Mouse (Mus musculus): ENCODE data around the gene Nol4l. TPM values are rescaled to one million over a fixed set of nuclear protein-coding genes. Genes with fewer than 3 reads are reported as not detected.
"Not testable (repeated sequence)": the region's sequence is repeated elsewhere in the genome, so short reads cannot be mapped to it uniquely, and the experiment has no call there.

The Nol4l gene
- polyA plus RNA-seq, 1 experiment from 2014 or later, result 14.2 TPM

DNA sequence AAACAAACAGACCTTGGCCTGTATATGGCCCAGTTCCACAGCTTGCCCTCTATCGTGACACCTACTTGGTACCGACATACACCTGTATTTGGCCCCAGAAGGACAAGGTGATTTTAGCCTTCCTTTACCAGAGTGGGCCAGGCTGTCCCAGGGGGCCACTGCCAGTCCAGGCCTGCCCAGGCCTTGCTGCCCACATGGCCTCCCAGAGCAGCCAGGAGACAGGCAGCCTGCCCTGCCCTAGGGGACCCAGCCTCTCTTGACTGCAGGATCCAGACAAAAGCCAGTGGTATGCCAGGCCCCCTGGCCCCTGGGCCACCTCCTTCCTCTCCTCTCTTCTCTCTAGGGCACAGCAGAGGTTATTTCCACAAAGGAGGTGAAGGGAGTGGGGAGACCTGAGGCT is 21.8 kb downstream of the Nol4l start:
- H3K9ac ChIP-seq, result no peak overlapping the region
- H3K27me3 ChIP-seq, result no peaks in the 10 kb centered on the region
- H3K9me3 ChIP-seq (replicated peaks), result no peaks in the 10 kb centered on the region
- H3K4me3 ChIP-seq (replicated peaks), result no peak overlapping the region
- 93% methylated on average over 2 of the region's 2 CpGs for WGBS
- no peaks in the 10 kb centered on the region for H3K36me3 ChIP-seq
- H3K27ac ChIP-seq, result no peak overlapping the region
- ATAC-seq (replicated peaks; ENCODE audit: low FRiP score), result no peak
- H3K4me2 ChIP-seq, result no peak overlapping the region
- peaks cover 47% of the 10 kb centered on the region for H3K4me1 ChIP-seq

DNA sequence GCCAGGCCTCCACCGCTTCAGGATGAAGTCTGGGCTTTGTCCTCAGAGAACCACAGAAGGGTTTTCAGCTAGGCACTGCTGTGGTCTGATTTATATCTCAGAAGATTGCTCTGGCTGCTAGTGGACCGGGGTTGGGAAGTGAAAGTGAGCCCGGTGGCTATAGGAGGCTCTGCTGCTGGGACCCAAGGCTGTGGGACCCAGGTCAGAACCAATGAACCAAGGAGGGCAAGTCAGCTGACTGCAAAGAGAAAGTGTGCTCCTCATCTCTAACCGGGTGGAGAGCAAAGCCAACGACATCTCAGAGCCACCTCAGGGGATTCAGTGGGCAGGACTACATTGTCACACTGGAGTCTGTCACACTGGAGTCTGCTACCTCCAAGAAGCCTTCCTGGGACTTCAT is 23.4 kb downstream of the Nol4l start:
- Histone ChIP-seq H3K27me3 (no peaks in the 10 kb centered on the region), H3K27ac (no peak overlapping the region), H3K9ac (no peak overlapping the region), H3K36me3 (no peaks in the 10 kb centered on the region), H3K4me3 (replicated peaks) (no peak overlapping the region), H3K4me1 (peaks cover 31% of the 10 kb centered on the region), H3K9me3 (replicated peaks) (no peaks in the 10 kb centered on the region), H3K4me2 (no peak overlapping the region)
- WGBS, result 64% methylated on average over 5 of the region's 5 CpGs
- ATAC-seq (replicated peaks; ENCODE audit: low FRiP score), result no peak

DNA sequence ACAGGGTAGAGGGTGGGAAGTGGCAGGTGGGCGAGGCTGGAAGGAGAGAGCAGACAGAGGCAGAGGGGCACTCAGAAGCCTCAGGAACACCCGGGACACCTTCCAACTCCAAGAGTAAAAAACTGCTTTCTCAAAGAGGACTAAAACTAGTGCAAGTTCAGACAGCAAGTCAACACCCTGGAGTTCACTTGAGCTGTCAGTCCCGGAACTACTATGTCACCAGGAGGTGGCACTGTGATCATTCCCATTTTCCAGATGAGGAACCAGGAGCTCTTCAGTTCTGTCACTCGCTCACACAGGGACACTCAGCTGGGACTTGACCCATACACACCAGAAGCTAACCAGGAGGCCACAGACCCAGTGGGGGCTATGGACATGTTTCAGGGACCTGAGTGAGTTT is 30.6 kb downstream of the Nol4l start:
- Histone ChIP-seq H3K4me1 (peaks cover 34% of the 10 kb centered on the region), H3K9me3 (replicated peaks) (no peaks in the 10 kb centered on the region), H3K27me3 (no peaks in the 10 kb centered on the region), H3K9ac (no peak overlapping the region), H3K4me2 (no peak overlapping the region), H3K27ac (no peak overlapping the region), H3K4me3 (replicated peaks) (no peak overlapping the region), H3K36me3 (no peaks in the 10 kb centered on the region)
- 64% methylated on average over 4 of the region's 4 CpGs for WGBS
- no peak for ATAC-seq (replicated peaks; ENCODE audit: low FRiP score)

DNA sequence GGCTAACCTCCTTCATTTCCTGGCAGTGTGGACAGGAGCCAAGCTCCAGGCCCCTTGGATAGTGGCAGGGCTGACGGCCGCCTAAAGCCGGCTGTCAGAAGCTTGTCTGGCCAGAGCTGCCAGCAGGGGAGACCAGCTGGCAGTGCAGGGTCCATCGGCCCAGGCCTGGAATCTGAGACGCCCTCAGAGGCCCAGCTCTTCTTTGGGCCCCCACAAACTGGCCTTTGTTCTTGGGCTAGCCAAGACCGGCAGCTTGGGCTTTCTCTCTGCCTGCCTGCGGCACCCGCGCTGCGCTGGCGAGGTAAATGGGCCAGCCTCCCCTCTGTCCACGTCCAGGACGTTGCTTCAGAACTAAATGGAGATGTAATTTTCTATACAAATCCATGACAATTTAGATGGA is 32.9 kb downstream of the Nol4l start:
- Histone ChIP-seq H3K27me3 (peaks cover 3% of the 10 kb centered on the region), H3K9me3 (replicated peaks) (no peaks in the 10 kb centered on the region), H3K4me1 (peaks cover 52% of the 10 kb centered on the region), H3K27ac (peak overlapping the region; percentile 28; the same call in 1 of the 2 replicates), H3K4me3 (replicated peaks) (no peak overlapping the region), H3K9ac (no peak overlapping the region), H3K4me2 (no peak overlapping the region), H3K36me3 (no peaks in the 10 kb centered on the region)
- no peak for ATAC-seq (replicated peaks; ENCODE audit: low FRiP score)
- 42% methylated on average over 13 of the region's 13 CpGs for WGBS

DNA sequence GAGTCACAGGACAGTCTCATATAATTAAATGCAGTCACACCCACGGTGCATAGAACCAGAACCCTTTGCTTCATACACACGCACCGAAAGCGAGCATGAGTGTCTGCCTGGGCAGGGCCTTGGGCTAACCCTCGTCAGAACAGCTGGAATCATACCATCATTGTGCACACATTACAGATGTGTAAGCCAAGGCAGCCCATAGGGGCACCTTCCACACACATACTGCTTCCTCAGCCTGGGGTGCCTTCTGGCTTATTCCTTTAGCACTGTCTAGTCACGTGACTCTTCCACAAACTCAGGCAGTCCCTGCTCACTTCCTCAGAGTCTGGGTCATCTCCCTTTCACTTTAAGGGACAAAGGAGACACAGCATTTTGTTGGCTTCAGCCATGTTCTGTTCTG is 33.5 kb downstream of the Nol4l start:
- H3K4me1 ChIP-seq, result peaks cover 58% of the 10 kb centered on the region
- peaks cover 9% of the 10 kb centered on the region for H3K27me3 ChIP-seq
- no peak overlapping the region for H3K4me2 ChIP-seq
- 87% methylated on average over 6 of the region's 6 CpGs for WGBS
- no peak overlapping the region for H3K9ac ChIP-seq
- H3K9me3 ChIP-seq (replicated peaks), result no peaks in the 10 kb centered on the region
- H3K27ac ChIP-seq, result 0 out of 2 replicates have a peak overlapping the region, but pooled peaks have one; percentile 25
- ATAC-seq (replicated peaks; ENCODE audit: low FRiP score), result no peak
- no peak overlapping the region for H3K4me3 ChIP-seq (replicated peaks)
- no peaks in the 10 kb centered on the region for H3K36me3 ChIP-seq

DNA sequence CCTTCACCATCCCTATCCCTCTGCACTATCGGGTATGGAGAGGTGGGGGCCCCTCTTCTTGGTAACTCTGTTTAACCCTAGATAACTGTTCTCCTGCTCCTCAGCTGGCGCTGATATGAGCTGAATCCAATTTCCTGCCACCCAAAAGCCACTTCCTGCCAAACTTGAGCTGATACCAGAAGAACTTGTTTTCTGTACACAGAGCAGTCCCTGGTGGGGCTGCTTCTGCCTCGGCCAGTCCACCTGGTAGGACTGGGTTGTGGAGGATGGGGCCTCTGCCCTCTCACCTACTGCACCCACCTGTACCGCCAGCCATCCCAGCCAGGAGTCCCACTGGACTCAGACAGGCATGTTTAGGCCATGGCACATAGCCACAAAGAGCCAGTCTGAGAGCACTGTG is 34.0 kb downstream of the Nol4l start:
- Histone ChIP-seq H3K4me2 (no peak overlapping the region), H3K4me3 (replicated peaks) (no peak overlapping the region), H3K4me1 (peaks cover 63% of the 10 kb centered on the region), H3K9ac (no peak overlapping the region), H3K36me3 (no peaks in the 10 kb centered on the region), H3K27me3 (peaks cover 14% of the 10 kb centered on the region), H3K9me3 (replicated peaks) (no peaks in the 10 kb centered on the region), H3K27ac (no peak overlapping the region)
- no peak; the same call in 1 of the 2 replicates for ATAC-seq (replicated peaks; ENCODE audit: low FRiP score)
- 69% methylated on average over 4 of the region's 4 CpGs for WGBS

DNA sequence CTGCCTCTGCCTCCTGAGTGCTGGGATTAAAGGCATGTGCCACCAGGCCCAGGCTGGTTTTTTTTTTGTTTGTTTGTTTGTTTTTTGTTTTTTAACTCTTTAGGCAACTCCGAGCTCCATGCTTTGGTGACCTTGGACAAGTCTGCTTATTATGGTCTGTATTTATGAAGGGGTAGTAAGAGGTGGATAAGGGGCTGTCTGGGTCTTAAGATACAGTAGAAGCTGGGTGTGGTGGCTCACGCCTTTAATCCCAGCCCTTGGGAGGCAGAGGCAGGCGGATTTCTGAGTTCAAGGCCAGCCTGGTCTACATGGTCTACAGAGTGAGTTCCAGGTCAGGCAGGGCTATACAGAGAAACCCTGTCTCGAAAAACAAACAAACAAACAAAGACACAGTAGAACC is 34.4 kb downstream of the Nol4l start:
- not testable (repeated sequence) for ATAC-seq (replicated peaks; ENCODE audit: low FRiP score); H3K4me3 ChIP-seq (replicated peaks); H3K36me3 ChIP-seq; H3K27ac ChIP-seq; H3K9ac ChIP-seq; H3K9me3 ChIP-seq (replicated peaks); H3K4me2 ChIP-seq
- peaks cover 16% of the 10 kb centered on the region for H3K27me3 ChIP-seq
- 85% methylated on average over 4 of the region's 4 CpGs for WGBS
- H3K4me1 ChIP-seq, result peaks cover 66% of the 10 kb centered on the region

DNA sequence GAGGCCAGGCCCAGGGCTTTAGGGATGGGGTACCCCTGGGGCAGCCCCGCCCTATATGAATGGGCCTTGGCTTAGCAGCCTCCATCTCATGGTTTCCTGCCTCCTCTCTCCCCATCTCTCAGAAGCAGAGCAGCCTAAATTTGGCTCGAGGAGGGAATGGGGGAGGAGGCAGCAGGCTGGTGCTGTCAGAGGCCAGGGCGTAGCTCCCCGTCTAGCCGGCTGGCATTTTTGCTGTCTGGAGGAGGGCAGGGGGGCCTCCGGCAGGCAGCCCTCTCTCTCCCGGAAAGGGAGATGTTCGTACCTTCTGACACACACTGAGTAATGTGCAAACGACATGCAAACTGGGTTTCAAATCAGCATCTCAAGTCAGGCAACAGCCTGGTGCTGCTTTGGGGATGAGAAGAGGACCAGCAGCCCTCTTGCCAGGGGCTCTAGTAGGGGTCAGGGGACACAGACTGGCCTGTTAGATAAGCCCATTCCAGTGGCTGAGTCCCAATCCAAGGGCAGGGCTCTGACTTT is 35.4 kb downstream of the Nol4l start:
- no peak overlapping the region for H3K9ac ChIP-seq
- peak overlapping the region; percentile 27 for H3K4me2 ChIP-seq
- ATAC-seq (replicated peaks; ENCODE audit: low FRiP score), result peak; percentile 16
- H3K9me3 ChIP-seq (replicated peaks), result no peaks in the 10 kb centered on the region
- peak overlapping the region; percentile 73 for H3K27ac ChIP-seq
- peaks cover 16% of the 10 kb centered on the region for H3K27me3 ChIP-seq
- no peak overlapping the region; the same call in 1 of the 2 replicates for H3K4me3 ChIP-seq (replicated peaks)
- no peaks in the 10 kb centered on the region for H3K36me3 ChIP-seq
- peaks cover 66% of the 10 kb centered on the region for H3K4me1 ChIP-seq
- 15% methylated on average over 9 of the region's 9 CpGs for WGBS

DNA sequence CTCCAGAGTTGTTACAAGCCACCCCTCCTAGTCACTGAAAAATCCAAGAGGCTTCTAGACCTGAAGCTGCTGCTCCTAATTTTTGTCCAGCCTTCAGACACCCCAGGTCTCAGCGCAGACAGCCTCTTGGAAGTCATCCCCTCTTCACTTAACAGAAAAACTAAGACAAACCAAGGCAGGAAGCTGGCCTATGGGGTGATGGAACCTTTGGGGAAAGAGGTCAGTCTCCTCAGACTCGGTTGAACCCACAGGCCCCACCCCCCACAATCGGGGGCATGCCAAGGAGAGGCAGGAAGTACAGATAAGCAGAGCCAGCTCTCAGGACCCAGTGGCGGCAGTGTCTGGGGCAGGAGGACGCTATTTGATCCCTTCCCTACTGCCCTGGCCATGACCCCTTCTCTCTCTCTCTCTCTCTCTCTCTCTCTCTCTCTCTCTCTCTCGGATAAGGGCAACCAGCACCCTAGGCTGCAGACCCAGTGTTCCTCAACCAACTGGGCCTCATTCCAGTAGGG is 35.9 kb downstream of the Nol4l start:
- Histone ChIP-seq H3K4me3 (replicated peaks) (peak overlapping the region; percentile 67; the same call in 1 of the 2 replicates), H3K27me3 (peaks cover 16% of the 10 kb centered on the region), H3K36me3 (no peaks in the 10 kb centered on the region), H3K27ac (peak overlapping the region; percentile 73), H3K9ac (no peak overlapping the region), H3K9me3 (replicated peaks) (no peaks in the 10 kb centered on the region), H3K4me2 (peak overlapping the region; percentile 99), H3K4me1 (peaks cover 66% of the 10 kb centered on the region)
- 12% methylated on average over 6 of the region's 6 CpGs for WGBS
- peak; percentile 19 for ATAC-seq (replicated peaks; ENCODE audit: low FRiP score)

DNA sequence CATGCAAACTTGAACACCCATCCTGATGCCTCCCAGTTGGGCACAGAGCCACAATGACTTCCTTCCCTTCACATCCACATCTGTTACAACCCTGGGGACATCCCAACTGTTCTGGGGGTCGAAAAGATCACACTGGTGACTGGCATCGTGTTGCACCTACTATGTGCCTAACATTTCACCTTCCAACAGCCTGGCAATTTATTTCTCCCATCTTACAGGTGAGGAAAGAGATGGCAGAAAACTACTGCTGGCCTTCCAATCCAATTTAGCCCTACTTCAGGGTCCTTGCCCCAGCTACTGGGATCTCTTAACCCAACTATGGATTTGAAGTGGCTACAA is 36.4 kb downstream of the Nol4l start:
- no peak for ATAC-seq (replicated peaks; ENCODE audit: low FRiP score)
- 18% methylated on average over 2 of the region's 2 CpGs for WGBS
- peak overlapping the region; percentile 73 for H3K27ac ChIP-seq
- H3K9me3 ChIP-seq (replicated peaks), result no peaks in the 10 kb centered on the region
- peak overlapping the region; percentile 51 for H3K9ac ChIP-seq
- H3K27me3 ChIP-seq, result peaks cover 16% of the 10 kb centered on the region
- H3K4me2 ChIP-seq, result peak overlapping the region; percentile 99
- H3K36me3 ChIP-seq, result no peaks in the 10 kb centered on the region
- peaks cover 66% of the 10 kb centered on the region for H3K4me1 ChIP-seq
- H3K4me3 ChIP-seq (replicated peaks), result peak overlapping the region; percentile 67

DNA sequence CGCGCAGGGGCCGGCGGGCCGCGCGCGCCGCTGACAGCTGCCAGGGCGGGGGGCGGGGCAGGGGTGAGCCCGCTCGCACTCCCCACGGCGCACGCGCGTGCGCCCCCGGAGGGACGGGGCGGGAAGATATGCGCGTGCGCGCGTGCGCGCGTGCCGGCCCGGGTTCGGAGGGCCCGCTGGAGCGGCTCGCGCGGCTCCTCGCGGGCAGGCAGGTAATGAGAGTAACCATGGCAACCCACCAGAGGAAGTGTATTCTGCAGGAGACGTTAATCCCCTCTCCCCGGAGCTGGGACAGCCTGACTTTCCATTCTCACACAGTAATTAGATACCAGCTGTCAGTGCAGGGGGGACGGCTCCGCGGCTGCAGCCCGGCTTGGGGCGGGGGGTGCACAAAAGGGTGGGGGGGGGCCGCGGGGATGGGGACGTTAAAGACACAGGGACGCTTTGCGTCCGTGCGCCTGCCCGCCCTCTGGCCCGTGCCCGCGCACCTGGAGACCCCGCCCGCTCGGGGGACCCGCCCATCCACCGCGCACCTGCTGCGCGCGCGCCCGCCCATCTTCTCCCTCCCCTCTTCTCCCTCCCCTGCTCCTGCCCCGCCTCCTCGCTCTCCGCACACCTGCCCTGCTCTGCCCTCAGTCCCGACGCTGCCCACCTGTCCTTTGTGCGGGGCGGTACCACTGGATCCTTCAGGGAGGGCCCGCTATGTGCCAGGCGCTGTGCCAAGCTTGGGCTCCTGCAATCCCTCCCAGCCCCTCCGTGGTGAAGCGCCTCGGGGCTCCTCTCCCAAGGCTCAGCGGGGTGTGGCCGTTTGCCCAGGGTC is 37.0 kb downstream of the Nol4l start, which contains the start of gene 4930404H24Rik:
TSS of gene 4930404H24Rik (plus strand) at position 218 of the 820 bp plus-strand sequence.
- WGBS, result under 1% methylated on average over 52 of the region's 83 CpGs
- no peaks in the 10 kb centered on the region for H3K36me3 ChIP-seq
- peak; percentile 68 for ATAC-seq (replicated peaks; ENCODE audit: low FRiP score)
- H3K9me3 ChIP-seq (replicated peaks), result no peaks in the 10 kb centered on the region
- peaks cover 16% of the 10 kb centered on the region for H3K27me3 ChIP-seq
- H3K4me3 ChIP-seq (replicated peaks), result peak within 1 kb of the TSS; percentile 67
- H3K27ac ChIP-seq, result peak within 1 kb of the TSS; percentile 73
- peaks cover 65% of the 10 kb centered on the region for H3K4me1 ChIP-seq
- H3K9ac ChIP-seq, result peak within 1 kb of the TSS; percentile 51
- H3K4me2 ChIP-seq, result peak within 1 kb of the TSS; percentile 99

DNA sequence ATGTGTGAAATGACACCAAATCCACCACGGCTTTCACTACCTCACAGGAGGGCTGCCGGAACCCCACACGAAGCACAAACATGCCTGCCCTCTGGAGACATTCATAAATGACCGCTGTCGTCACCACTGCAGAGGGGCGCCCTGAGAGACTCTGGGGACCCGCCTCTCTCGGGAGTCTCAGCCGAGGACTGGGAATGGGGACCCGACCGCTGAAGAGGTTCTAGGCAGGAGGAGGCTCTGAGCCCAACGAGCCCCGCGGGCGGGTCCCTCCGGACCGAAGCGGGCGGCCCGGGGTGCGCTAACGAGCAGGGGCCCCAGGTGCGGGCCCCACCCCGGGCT is 37.6 kb downstream of the Nol4l start:
- H3K36me3 ChIP-seq, result no peaks in the 10 kb centered on the region
- H3K27ac ChIP-seq, result peak overlapping the region; percentile 73
- ATAC-seq (replicated peaks; ENCODE audit: low FRiP score), result peak; percentile 14; the same call in 1 of the 2 replicates
- H3K4me2 ChIP-seq, result peak overlapping the region; percentile 99
- H3K27me3 ChIP-seq, result peaks cover 16% of the 10 kb centered on the region
- peak overlapping the region; percentile 51 for H3K9ac ChIP-seq
- peak overlapping the region; percentile 67 for H3K4me3 ChIP-seq (replicated peaks)
- WGBS, result under 1% methylated on average over 24 of the region's 24 CpGs
- H3K4me1 ChIP-seq, result peaks cover 58% of the 10 kb centered on the region
- H3K9me3 ChIP-seq (replicated peaks), result no peaks in the 10 kb centered on the region
